Mouse (Mus musculus): ENCODE data around the gene Rgl1. TPM values are rescaled to one million over a fixed set of nuclear protein-coding genes. Genes with fewer than 3 reads are reported as not detected.
A peak's percentile ranks its signal among the peaks of the same experiment; 100 is the strongest.

Gene Rgl1
- total and polyA plus RNA-seq, 2 experiments, result 4.2 to 10.2 TPM

GRCm38 (mm10) chr1:152796683-152797263 lies 30.6 kb upstream of the Rgl1 start:
- Histone ChIP-seq H3K4me3 (ENCODE audit: insufficient read depth, low read depth, low read length) (no peak overlapping the region), H3K27me3 (ENCODE audit: control insufficient read depth, insufficient read depth, low read length) (no peaks in the 10 kb centered on the region), H3K27ac (replicated peaks; ENCODE audit: insufficient read depth, low read depth, low read length) (no peak overlapping the region), H3K36me3 (ENCODE audit: control insufficient read depth, insufficient read depth, low read length) (no peaks in the 10 kb centered on the region), H3K4me1 (ENCODE audit: control insufficient read depth, insufficient read depth, low read length) (no peaks in the 10 kb centered on the region), H3K9ac (ENCODE audit: low read depth, low read length) (no peak overlapping the region), H3K79me2 (ENCODE audit: control insufficient read depth, insufficient read depth, low read length) (no peaks in the 10 kb centered on the region)
- peak; percentile 32 for DNase-seq (ENCODE audit: extremely low read depth, low read depth, low spot score)
- 88% methylated on average over 8 of the region's 8 CpGs for WGBS
- TF ChIP-seq POLR2A (IDR thresholded peaks at IDR 0.05; ENCODE audit: extremely low read depth, insufficient read depth, low read length) (no peak), CTCF (IDR thresholded peaks at IDR 0.05; ENCODE audit: low read depth, low read length) (no peak)

DNA sequence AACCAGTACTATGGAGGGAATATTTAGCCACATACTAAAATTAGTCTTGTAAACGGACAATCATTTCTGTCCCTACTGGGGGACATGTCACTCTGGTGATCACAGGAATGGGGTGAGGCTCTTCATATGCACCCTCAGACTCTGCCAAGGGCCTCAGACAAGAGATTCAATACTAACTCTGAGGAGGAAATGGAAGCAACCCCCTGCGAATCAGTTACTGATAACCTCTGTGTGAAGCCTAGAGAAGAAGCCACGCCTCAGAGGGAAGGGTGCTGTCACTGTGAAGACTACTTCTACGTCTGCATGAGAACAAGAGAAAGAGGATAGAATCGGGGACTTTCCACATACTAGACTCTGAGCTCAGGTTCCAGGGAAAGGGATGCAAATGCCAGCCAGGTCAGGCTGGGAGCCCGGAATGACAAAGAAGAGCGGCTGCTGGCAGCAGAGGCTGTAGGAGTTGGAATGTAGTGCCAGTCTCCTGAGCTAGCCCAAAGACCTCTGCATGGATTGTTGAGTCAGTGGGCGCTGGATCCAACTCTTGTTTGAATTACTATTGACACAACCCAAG lies 29.6 kb upstream of the Rgl1 start:
- 62% methylated on average over 8 of the region's 8 CpGs for WGBS
- no peak for TF ChIP-seq POLR2A (IDR thresholded peaks at IDR 0.05; ENCODE audit: extremely low read depth, insufficient read depth, low read length)
- no peak for TF ChIP-seq CTCF (IDR thresholded peaks at IDR 0.05; ENCODE audit: low read depth, low read length)
- Histone ChIP-seq H3K79me2 (ENCODE audit: control insufficient read depth, insufficient read depth, low read length) (no peaks in the 10 kb centered on the region), H3K9ac (ENCODE audit: low read depth, low read length) (no peak overlapping the region), H3K36me3 (ENCODE audit: control insufficient read depth, insufficient read depth, low read length) (no peaks in the 10 kb centered on the region), H3K27me3 (ENCODE audit: control insufficient read depth, insufficient read depth, low read length) (no peaks in the 10 kb centered on the region), H3K27ac (replicated peaks; ENCODE audit: insufficient read depth, low read depth, low read length) (no peak overlapping the region), H3K4me1 (ENCODE audit: control insufficient read depth, insufficient read depth, low read length) (no peaks in the 10 kb centered on the region), H3K4me3 (ENCODE audit: insufficient read depth, low read depth, low read length) (no peak overlapping the region)
- no peak for DNase-seq (ENCODE audit: extremely low read depth, low read depth, low spot score)

DNA sequence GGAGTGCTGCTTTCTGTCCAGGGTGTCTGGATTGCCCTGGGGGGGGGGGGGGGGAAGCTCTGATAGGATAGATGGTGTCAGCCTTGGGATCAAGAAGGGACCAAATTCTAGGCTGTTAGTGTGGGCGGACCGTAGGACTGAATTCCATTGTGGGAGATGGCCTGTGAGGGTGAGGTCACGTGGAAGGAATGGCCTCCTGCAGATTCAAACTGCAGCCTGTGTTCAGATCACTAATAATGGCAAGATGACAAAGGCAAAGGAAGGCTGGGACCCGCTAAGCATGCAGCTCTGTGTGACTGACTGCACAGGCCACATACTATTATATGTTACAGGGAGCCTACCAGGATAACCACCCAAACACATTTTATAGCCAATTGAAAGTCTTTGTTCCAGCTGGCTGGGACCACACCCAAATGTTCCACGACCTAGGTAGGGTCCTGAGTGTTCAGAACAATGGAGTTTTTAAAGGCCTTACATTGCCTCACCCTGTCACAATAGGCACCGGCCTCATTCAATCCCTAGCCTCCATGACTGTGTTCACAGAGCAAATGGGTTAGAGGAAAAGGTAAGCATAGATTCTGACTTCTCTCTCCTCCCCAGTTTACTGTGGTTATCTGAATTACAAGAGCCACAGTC lies 27.5 kb upstream of the Rgl1 start:
- DNase-seq (ENCODE audit: extremely low read depth, low read depth, low spot score), result no peak
- Histone ChIP-seq H3K36me3 (ENCODE audit: control insufficient read depth, insufficient read depth, low read length) (no peaks in the 10 kb centered on the region), H3K27ac (replicated peaks; ENCODE audit: insufficient read depth, low read depth, low read length) (no peak overlapping the region), H3K9ac (ENCODE audit: low read depth, low read length) (no peak overlapping the region), H3K4me1 (ENCODE audit: control insufficient read depth, insufficient read depth, low read length) (no peaks in the 10 kb centered on the region), H3K79me2 (ENCODE audit: control insufficient read depth, insufficient read depth, low read length) (no peaks in the 10 kb centered on the region), H3K4me3 (ENCODE audit: insufficient read depth, low read depth, low read length) (no peak overlapping the region), H3K27me3 (ENCODE audit: control insufficient read depth, insufficient read depth, low read length) (no peaks in the 10 kb centered on the region)
- no peak for TF ChIP-seq CTCF (IDR thresholded peaks at IDR 0.05; ENCODE audit: low read depth, low read length)
- no peak for TF ChIP-seq POLR2A (IDR thresholded peaks at IDR 0.05; ENCODE audit: extremely low read depth, insufficient read depth, low read length)
- 86% methylated on average over 6 of the region's 6 CpGs for WGBS

DNA sequence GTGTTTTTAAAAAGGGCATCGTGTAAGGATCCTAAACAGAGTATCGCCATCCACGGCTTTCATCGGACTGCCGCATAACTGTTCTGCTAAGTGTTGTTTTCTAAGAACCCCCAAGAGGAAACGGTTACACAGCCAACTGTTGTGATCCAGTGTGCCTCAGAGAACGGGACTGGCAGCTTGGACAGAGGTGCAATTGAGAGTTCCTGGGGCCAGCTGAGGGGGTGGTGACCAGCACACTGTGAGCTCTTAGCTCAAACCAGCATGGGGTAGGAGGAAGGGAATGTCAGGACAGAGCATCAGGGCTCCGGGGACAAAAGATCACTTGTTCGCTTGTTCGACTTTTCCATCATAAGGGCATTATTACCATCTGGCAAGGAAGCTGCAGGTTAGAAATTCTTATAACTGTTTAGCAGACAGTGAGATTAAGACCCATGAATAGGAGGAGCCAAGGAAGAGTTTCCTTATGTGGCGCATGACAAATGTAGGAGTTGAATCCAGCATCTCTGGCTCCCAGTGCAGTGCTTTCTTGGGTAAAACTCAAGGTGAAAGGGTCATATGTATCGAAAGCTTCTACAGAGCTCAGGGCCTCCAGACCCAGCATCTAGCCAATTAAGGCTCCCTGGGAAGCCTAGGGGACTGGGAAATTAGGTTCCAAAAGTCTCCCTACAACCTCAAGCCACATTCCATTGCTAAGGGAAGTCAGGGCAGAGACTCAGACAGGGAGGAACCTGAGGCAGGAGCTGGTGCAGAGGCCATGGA lies 26.8 kb upstream of the Rgl1 start:
- Histone ChIP-seq H3K4me1 (ENCODE audit: control insufficient read depth, insufficient read depth, low read length) (no peaks in the 10 kb centered on the region), H3K27ac (replicated peaks; ENCODE audit: insufficient read depth, low read depth, low read length) (no peak overlapping the region), H3K27me3 (ENCODE audit: control insufficient read depth, insufficient read depth, low read length) (no peaks in the 10 kb centered on the region), H3K36me3 (ENCODE audit: control insufficient read depth, insufficient read depth, low read length) (no peaks in the 10 kb centered on the region), H3K9ac (ENCODE audit: low read depth, low read length) (no peak overlapping the region), H3K79me2 (ENCODE audit: control insufficient read depth, insufficient read depth, low read length) (no peaks in the 10 kb centered on the region), H3K4me3 (ENCODE audit: insufficient read depth, low read depth, low read length) (no peak overlapping the region)
- 90% methylated on average over 12 of the region's 12 CpGs for WGBS
- DNase-seq (ENCODE audit: extremely low read depth, low read depth, low spot score), result no peak
- no peak for TF ChIP-seq POLR2A (IDR thresholded peaks at IDR 0.05; ENCODE audit: extremely low read depth, insufficient read depth, low read length)
- TF ChIP-seq CTCF (IDR thresholded peaks at IDR 0.05; ENCODE audit: low read depth, low read length), result no peak

GRCm38 (mm10) chr1:152791269-152791668 lies 25.1 kb upstream of the Rgl1 start:
- Histone ChIP-seq H3K36me3 (ENCODE audit: control insufficient read depth, insufficient read depth, low read length) (no peaks in the 10 kb centered on the region), H3K27me3 (ENCODE audit: control insufficient read depth, insufficient read depth, low read length) (no peaks in the 10 kb centered on the region), H3K4me3 (ENCODE audit: insufficient read depth, low read depth, low read length) (no peak overlapping the region), H3K27ac (replicated peaks; ENCODE audit: insufficient read depth, low read depth, low read length) (no peak overlapping the region), H3K79me2 (ENCODE audit: control insufficient read depth, insufficient read depth, low read length) (no peaks in the 10 kb centered on the region), H3K9ac (ENCODE audit: low read depth, low read length) (no peak overlapping the region), H3K4me1 (ENCODE audit: control insufficient read depth, insufficient read depth, low read length) (no peaks in the 10 kb centered on the region)
- 66% methylated on average over 4 of the region's 4 CpGs for WGBS
- no peak for DNase-seq (ENCODE audit: extremely low read depth, low read depth, low spot score)
- no peak for TF ChIP-seq POLR2A (IDR thresholded peaks at IDR 0.05; ENCODE audit: extremely low read depth, insufficient read depth, low read length)
- no peak for TF ChIP-seq CTCF (IDR thresholded peaks at IDR 0.05; ENCODE audit: low read depth, low read length)

All from liver, adult 2 months (tissue).